Mouse (Mus musculus): ENCODE results near the gene Ccdc122. TPM values are rescaled to one million over a fixed set of nuclear protein-coding genes. Genes with fewer than 3 reads are reported as not detected.
"Not testable (repeated sequence)": the region's sequence is repeated elsewhere in the genome, so short reads cannot be mapped to it uniquely, and the experiment has no call there.

Ccdc122 gene
- polyA plus RNA-seq, 1 experiment from 2014 or later: 1.3 TPM

DNA sequence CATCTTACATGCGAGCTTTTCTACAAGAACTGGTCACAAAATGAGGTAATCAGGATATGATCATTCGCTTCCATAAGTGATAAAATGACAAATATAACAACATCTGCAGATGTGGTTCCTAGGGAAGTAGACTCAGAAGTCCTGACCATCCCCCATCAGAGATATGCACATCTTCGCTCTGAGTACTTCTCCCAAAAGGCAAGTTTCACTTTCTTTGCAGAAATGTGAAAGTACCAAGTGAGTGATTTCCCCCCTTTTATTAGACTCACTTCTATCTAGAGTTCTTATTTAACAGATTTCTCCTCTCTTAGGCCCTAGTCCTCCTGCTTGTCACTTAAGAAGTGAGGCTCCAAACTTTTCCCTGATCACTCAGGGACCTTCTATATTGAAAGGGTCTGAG lies 3.2 kb upstream of the Ccdc122 start:
- Histone ChIP-seq H3K27me3 (peaks cover 10% of the 10 kb centered on the region), H3K9me3 (no peaks in the 10 kb centered on the region), H3K4me2 (replicated peaks) (no peak overlapping the region), H3K4me3 (no peak overlapping the region), H3K36me3 (no peaks in the 10 kb centered on the region), H3K9ac (replicated peaks) (no peak overlapping the region), H3K27ac (replicated peaks) (no peak overlapping the region), H3K4me1 (peaks cover 7% of the 10 kb centered on the region; the same call in 1 of the 2 replicates)
- 89% methylated on average over 3 of the region's 3 CpGs for WGBS
- ATAC-seq (ENCODE audit: low FRiP score, low read depth): no peak

DNA sequence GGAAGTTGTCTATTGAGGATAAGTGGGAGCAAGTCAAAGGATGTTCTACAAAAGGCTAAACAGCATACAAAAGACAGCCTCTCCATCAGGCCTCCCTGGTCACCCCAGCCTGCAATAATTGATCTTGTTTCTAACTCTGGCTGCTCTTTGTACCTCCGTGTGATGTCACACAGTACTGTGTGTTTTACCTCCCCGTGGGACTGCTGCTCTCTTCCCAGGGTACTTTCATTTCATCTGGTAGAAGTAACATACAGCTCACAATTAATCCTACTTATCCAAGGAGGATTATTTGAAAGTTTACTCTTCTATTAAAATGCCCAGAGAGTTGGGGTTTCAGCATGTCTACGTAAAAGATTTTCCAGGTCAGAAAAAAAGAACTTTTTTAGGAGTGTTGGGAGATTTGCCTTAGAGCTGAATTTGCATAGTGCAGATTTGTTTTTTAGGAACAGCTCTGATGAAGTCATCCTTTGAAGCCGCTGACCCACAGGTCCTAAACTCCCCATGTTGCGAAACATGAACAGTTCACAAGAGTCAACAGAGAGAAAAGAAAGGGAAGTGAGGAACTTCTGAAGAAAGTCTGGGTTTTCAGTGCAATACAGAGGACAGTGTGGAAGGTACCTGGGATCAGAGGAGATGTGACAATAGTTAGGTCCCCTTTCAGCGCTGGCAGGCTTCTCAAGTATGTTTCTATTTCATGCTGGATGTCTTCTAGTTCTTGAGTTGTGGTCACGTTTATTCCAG lies 2.2 kb upstream of the Ccdc122 start:
- Histone ChIP-seq H3K36me3 (no peaks in the 10 kb centered on the region), H3K9ac (replicated peaks) (no peak overlapping the region), H3K27ac (replicated peaks) (no peak overlapping the region), H3K4me1 (peaks cover 7% of the 10 kb centered on the region; the same call in 1 of the 2 replicates), H3K4me2 (replicated peaks) (no peak overlapping the region), H3K27me3 (peaks cover 10% of the 10 kb centered on the region), H3K9me3 (no peaks in the 10 kb centered on the region), H3K4me3 (no peak overlapping the region)
- ATAC-seq (ENCODE audit: low FRiP score, low read depth): no peak
- WGBS: 55% methylated on average over 7 of the region's 7 CpGs

DNA sequence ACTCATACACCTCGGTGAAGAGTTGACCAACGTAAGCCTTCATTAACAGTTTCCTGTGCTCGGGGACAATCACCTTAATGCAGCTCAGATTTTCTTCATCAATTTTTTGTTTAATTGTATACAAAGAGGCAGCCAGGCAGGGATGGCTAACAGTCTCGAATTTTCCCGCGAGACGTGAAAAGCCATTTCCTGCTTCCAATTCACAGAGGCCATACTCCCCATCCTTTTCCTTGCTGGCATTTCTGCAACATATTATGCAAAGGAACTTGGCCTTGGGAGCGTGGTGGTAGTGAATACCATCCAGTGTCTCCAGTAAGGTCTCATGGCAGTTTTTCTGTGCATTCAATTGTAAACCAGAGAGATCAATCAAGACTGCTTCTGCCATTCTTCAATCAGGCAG lies 1.6 kb upstream of the Ccdc122 start:
- Histone ChIP-seq H3K36me3 (no peaks in the 10 kb centered on the region), H3K9ac (replicated peaks) (no peak overlapping the region), H3K27ac (replicated peaks) (no peak overlapping the region), H3K4me3 (no peak overlapping the region), H3K4me2 (replicated peaks) (no peak overlapping the region), H3K9me3 (no peaks in the 10 kb centered on the region), H3K27me3 (peaks cover 10% of the 10 kb centered on the region), H3K4me1 (peaks cover 7% of the 10 kb centered on the region; the same call in 1 of the 2 replicates)
- WGBS: 88% methylated on average over 8 of the region's 8 CpGs
- no peak for ATAC-seq (ENCODE audit: low FRiP score, low read depth)

DNA sequence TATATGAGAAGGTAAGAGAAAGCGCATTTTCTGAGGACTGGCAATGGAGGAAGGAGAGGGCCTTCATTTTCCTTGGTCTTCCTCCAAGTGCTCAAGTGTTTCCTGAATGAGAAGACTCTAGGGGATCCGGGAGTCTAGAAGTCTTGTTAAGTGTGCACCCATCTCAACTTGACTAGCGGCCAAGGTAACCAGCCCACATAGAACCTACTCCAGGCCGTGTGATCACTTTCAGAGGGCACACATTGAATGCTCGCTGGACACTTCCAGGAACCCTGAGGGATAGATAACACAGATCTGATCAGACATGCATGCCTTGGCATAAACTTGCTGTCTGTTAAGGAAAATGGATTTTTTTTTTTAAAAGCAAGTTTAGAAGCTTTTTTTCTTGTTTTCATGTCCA lies 758 bp downstream of the Ccdc122 start:
- 90% methylated on average over 5 of the region's 5 CpGs for WGBS
- H3K4me1 ChIP-seq: peaks cover 7% of the 10 kb centered on the region; the same call in 1 of the 2 replicates
- no peaks in the 10 kb centered on the region for H3K36me3 ChIP-seq

DNA sequence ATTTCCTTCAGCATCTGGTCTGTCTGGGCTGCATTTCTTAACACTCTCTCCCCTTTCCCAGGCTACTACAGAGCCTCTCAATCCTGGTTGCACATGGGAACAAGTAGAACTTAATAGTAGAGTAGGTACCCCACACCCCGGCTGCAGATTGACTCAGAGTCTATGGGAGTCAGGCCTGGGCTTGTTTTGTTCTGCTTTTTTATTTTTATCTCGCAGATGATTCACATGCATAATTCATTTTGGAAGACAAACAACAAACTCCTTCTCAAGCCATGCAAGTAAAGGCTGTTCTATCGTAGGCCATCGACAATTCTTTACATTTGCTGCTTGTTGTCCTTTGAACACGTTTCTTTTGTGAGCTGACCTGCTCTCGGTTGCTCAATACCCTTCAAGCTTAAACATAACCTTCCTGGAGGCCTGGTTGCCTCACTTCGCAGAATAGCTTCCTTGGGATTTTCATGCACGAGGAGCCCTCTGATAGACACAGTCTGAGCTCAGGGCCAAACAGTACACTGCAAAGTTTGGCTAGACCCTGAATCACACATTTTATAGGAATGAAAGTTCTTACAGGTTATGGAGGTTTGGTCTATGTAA lies 1.4 kb downstream of the Ccdc122 start:
- no peak overlapping the region for H3K27ac ChIP-seq (replicated peaks)
- peaks cover 10% of the 10 kb centered on the region for H3K27me3 ChIP-seq
- no peak overlapping the region for H3K4me3 ChIP-seq
- no peak for ATAC-seq (ENCODE audit: low FRiP score, low read depth)
- peaks cover 7% of the 10 kb centered on the region; the same call in 1 of the 2 replicates for H3K4me1 ChIP-seq
- H3K9me3 ChIP-seq: no peaks in the 10 kb centered on the region
- H3K4me2 ChIP-seq (replicated peaks): no peak overlapping the region
- WGBS: 69% methylated on average over 8 of the region's 8 CpGs
- H3K9ac ChIP-seq (replicated peaks): no peak overlapping the region
- no peaks in the 10 kb centered on the region for H3K36me3 ChIP-seq

More for the DNA sequence above, 758 bp downstream of the Ccdc122 start:
- Histone ChIP-seq H3K27me3 (peaks cover 10% of the 10 kb centered on the region), H3K9me3 (no peaks in the 10 kb centered on the region), H3K9ac (replicated peaks) (no peak overlapping the region), H3K4me3 (no peak overlapping the region), H3K27ac (replicated peaks) (no peak overlapping the region), H3K4me2 (replicated peaks) (no peak overlapping the region)
- no peak for ATAC-seq (ENCODE audit: low FRiP score, low read depth)

DNA sequence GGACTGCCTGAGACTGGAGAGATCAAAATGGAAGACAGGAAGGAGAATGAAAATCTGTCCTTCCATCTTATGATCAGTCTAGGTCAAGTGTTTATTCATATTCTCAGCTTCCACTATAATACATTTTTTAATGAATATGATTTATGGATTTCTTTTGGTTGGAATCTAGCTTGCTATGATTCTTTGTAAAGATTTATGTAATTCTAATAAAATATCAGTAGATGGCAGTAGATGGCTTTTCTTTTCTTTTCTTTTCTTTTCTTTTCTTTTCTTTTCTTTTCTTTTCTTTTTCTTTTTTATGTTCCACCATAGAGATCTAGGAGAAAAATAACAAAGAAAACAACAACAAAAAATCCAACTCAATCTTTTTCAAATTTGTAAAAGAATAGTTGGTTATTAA lies 16.7 kb downstream of the Ccdc122 start:
- no peak overlapping the region for H3K4me2 ChIP-seq (replicated peaks)
- H3K27me3 ChIP-seq: no peaks in the 10 kb centered on the region
- H3K36me3 ChIP-seq: no peaks in the 10 kb centered on the region
- H3K4me1 ChIP-seq: no peaks in the 10 kb centered on the region
- H3K9ac ChIP-seq (replicated peaks): no peak overlapping the region
- H3K9me3 ChIP-seq: 0 out of 2 replicates have a peak, but pooled peaks cover 4% of the 10 kb centered on the region
- H3K4me3 ChIP-seq: no peak overlapping the region
- no peak overlapping the region for H3K27ac ChIP-seq (replicated peaks)
- ATAC-seq (ENCODE audit: low FRiP score, low read depth): no peak

DNA sequence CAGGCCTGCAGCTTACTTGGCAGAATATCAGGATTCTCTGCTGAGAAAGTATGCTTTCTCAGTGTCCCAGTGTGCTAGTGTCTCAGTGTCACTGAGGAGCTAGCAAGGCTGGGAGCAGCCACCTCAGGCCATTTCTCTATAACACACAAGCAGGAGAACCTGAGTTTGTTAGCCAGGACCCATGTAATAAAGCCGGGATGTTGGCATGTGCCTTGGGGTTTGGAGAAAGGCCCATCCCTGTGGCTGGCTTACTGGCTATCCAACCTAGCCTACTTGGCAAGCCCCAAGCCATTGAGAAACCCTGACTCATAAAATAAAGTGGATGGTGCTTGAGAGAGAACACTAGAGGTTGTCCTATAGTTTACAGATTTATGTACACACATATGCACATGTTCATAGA lies 32.8 kb downstream of the Ccdc122 start:
- no peak overlapping the region for H3K9ac ChIP-seq (replicated peaks)
- H3K9me3 ChIP-seq: no peaks in the 10 kb centered on the region
- H3K36me3 ChIP-seq: no peaks in the 10 kb centered on the region
- no peak overlapping the region for H3K27ac ChIP-seq (replicated peaks)
- no peaks in the 10 kb centered on the region for H3K27me3 ChIP-seq
- 92% methylated on average over 1 of the region's 1 CpGs for WGBS
- no peaks in the 10 kb centered on the region for H3K4me1 ChIP-seq
- ATAC-seq (ENCODE audit: low FRiP score, low read depth): no peak
- H3K4me3 ChIP-seq: no peak overlapping the region
- no peak overlapping the region for H3K4me2 ChIP-seq (replicated peaks)

DNA sequence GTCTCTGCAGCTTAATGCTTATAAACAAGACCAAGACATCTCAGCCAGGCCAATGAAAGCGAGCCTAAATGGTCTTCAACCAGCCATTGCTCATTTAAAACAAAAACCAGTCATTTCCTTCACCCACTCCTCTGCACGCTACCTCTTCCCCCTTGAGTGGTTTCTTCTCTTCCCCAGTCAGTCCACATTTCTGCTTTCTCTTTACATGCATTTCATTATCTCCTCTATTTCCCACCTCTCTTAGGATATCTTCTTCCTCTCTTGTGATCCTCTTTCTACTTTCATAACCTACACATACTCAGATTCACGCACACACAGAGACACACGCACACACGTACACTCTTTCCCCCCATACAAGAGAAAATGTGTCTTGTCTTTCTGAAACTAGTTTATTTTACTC lies 44.7 kb downstream of the Ccdc122 start:
- no peak for ATAC-seq (ENCODE audit: low FRiP score, low read depth)
- Histone ChIP-seq H3K27me3 (no peaks in the 10 kb centered on the region), H3K4me2 (replicated peaks) (no peak overlapping the region), H3K4me3 (no peak overlapping the region), H3K9me3 (no peaks in the 10 kb centered on the region), H3K27ac (replicated peaks) (no peak overlapping the region), H3K36me3 (no peaks in the 10 kb centered on the region), H3K9ac (replicated peaks) (no peak overlapping the region), H3K4me1 (no peaks in the 10 kb centered on the region)
- WGBS: 91% methylated on average over 5 of the region's 5 CpGs

DNA sequence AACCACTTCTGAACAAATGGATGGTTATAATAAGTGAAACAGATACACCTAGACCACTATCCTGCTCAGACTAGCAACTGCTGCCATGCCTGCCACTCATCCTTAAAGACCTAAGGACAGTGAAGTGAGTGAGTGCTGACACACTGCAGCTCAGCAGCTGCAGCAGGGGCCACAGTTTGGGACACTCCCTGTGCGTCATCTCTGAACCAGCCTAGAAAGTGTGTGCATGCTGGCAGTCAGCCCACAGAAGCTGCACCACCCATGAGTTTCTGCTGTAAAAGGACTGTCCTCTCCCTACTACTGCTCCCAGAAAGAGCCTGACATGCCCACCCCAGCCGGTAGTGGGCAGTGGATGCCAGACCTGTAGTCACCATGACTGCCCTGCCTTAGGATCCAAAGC lies 63.7 kb downstream of the Ccdc122 start:
- Histone ChIP-seq H3K36me3 (no peaks in the 10 kb centered on the region), H3K4me1 (no peaks in the 10 kb centered on the region), H3K27ac (replicated peaks) (no peak overlapping the region), H3K4me3 (no peak overlapping the region), H3K9me3 (no peaks in the 10 kb centered on the region), H3K4me2 (replicated peaks) (no peak overlapping the region), H3K9ac (replicated peaks) (no peak overlapping the region), H3K27me3 (no peaks in the 10 kb centered on the region)
- WGBS: 95% methylated on average over 2 of the region's 2 CpGs
- ATAC-seq (ENCODE audit: low FRiP score, low read depth): no peak

DNA sequence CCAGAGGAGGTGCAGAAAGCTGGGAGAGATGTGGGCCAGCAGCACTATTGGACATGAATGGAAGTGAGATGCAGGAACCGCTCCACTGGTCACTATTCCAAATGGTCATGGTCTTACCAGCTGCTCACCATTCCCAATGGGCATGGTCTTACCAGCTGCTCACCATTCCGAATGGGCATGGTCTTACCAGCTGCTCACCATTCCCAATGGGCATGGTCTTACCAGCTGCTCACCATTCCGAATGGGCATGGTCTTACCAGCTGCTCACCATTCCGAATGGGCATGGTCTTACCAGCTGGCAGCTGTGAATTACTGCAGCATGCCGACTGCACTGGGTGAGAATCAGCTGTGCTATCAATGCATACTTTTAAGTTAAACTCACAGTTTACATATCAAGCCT lies 74.0 kb downstream of the Ccdc122 start:
- not testable (repeated sequence) for H3K36me3 ChIP-seq; H3K4me3 ChIP-seq; H3K27me3 ChIP-seq; H3K4me1 ChIP-seq; H3K4me2 ChIP-seq (replicated peaks); ATAC-seq (ENCODE audit: low FRiP score, low read depth); H3K9me3 ChIP-seq; H3K27ac ChIP-seq (replicated peaks); H3K9ac ChIP-seq (replicated peaks)
- 74% methylated on average over 5 of the region's 5 CpGs for WGBS

DNA sequence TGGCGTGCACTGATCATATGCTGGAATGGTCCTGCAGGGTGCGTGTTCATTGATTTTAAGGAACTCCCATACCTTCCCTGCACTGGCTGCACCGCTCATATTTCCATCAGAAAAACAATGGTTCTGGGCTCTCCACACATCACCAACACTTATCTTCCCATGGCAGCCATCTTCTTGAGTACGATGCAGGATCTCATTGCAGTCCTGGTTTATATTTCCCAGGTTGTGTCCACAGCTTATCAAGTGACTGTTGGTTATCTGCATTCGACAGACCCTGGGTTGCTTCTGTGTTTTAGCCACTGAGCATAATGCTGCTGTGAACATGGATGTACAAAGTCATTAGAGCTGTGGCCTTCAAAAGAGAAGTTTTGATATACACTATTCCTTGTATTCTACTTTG lies 94.0 kb downstream of the Ccdc122 start:
- Histone ChIP-seq H3K9me3 (no peaks in the 10 kb centered on the region), H3K4me1 (no peaks in the 10 kb centered on the region), H3K27ac (replicated peaks) (no peak overlapping the region), H3K4me2 (replicated peaks) (no peak overlapping the region), H3K36me3 (no peaks in the 10 kb centered on the region), H3K27me3 (no peaks in the 10 kb centered on the region), H3K4me3 (no peak overlapping the region), H3K9ac (replicated peaks) (no peak overlapping the region)
- WGBS: 91% methylated on average over 5 of the region's 5 CpGs
- ATAC-seq (ENCODE audit: low FRiP score, low read depth): no peak

DNA sequence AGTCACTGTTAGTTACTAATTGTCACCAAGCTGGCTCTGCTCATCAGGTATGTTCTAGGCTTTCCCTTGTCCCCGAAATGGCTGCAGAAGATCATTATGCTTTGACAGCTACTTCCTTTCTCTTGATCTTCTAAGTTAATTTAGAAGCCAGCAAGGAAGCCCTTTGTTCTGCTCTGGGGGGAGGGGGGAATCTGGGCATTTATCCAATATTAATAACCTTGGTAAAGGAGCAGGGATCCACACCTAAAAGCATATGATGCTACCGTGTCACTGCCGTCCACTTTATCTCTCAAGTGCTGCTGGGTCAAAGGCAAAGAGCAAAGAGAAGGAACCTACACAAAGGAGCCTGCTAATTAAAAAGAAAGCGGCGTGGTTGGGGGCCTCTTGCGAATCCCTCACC lies 100.4 kb downstream of the Ccdc122 start:
- no peak overlapping the region for H3K27ac ChIP-seq (replicated peaks)
- peaks cover 13% of the 10 kb centered on the region for H3K27me3 ChIP-seq
- no peak overlapping the region for H3K9ac ChIP-seq (replicated peaks)
- no peak for ATAC-seq (ENCODE audit: low FRiP score, low read depth)
- peaks cover 11% of the 10 kb centered on the region; the same call in 1 of the 2 replicates for H3K4me1 ChIP-seq
- WGBS: 56% methylated on average over 6 of the region's 6 CpGs
- H3K4me3 ChIP-seq: no peak overlapping the region
- H3K36me3 ChIP-seq: no peaks in the 10 kb centered on the region
- H3K4me2 ChIP-seq (replicated peaks): no peak overlapping the region
- H3K9me3 ChIP-seq: no peaks in the 10 kb centered on the region
